Mouse (Mus musculus): ENCODE data around the gene Samsn1.

Gene Samsn1

DNA sequence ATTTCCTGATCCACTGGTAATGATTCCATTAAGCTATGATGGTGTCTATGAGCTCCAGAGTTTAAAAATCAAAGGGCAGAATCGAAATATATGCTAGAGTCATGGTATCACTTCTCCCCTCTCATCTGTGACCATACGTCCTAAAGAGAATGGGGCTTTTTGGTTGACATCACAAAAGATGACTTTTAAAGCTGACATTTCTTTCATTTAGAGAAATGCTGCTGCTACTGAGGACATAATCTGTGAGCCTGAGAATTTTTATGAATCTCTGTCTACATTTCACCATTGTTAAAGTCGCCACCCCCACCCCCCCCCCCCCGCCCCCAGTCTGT is 91.9 kb downstream of the Samsn1 start:
- no peak for DNase-seq

- DNase-seq = no peak
Observed at GRCm38 (mm10) chr16:75929536-75930221, 92.4 kb downstream of the Samsn1 start.

DNA sequence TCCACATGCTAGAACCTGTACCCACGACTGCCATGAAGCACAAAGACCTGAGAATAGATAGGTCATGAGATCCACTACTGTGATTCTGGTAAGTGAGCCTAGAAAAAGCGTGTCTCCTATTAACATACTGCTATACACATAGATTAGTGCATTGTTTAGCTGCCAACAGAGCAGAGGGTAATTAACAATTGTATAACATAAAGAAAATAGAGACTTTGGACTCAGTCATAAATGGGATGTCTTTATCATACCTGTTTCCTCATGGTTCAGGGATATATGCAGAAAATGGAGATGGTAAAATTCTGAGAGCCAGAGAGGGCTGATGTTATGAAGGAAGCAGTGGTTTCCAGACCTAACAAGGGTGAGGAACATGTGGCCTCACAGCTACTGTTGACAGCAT is 95.6 kb downstream of the Samsn1 start:
- DNase-seq = no peak

- no peak for DNase-seq
Observed at GRCm38 (mm10) chr16:75920870-75921269, 101.2 kb downstream of the Samsn1 start.

DNA sequence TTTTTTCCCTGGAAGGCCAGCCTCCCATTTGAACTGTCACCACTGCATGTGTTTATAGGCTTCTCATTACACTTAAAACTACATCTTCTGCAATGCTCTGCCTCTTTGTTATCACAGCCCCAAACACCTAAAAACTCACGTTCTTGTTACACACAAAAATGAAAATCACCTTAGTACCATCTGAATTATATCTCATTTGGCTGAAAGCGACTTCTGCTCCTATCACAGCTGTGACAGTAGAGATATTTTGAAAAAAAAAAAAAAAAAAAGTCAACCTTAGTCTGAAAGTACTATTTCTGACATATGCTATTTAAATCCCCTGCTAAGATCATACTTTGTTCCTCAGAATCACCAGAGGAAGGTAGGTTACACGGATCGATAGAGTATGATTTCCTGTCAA is 102.8 kb downstream of the Samsn1 start:
- DNase-seq = no peak

DNA sequence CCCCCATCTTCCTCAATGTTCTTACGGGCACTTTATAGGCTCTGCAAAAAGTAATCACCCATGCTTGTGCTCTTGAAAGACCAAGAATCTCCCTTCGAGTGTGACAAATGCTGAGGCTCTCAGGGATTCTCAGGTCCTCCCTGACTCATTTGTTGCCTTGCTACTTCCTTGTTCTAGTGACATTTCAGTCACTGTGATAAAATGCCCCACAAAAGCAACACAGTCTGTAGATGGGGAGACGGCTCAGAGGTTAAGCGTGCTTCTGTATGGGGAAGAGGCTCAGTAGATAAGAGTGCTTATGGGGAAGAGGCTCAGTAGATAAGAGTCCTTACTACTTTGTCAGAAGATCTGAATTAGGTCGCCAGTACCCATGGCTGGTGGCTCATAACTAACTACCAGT is 104.4 kb downstream of the Samsn1 start:
- peak; percentile 45 for DNase-seq

GRCm38 (mm10) chr16:75912051-75912450 is 110.0 kb downstream of the Samsn1 start:
- no peak for DNase-seq

GRCm38 (mm10) chr16:75908635-75909494 is 113.2 kb downstream of the Samsn1 start:
- DNase-seq = peak; percentile 72

DNA sequence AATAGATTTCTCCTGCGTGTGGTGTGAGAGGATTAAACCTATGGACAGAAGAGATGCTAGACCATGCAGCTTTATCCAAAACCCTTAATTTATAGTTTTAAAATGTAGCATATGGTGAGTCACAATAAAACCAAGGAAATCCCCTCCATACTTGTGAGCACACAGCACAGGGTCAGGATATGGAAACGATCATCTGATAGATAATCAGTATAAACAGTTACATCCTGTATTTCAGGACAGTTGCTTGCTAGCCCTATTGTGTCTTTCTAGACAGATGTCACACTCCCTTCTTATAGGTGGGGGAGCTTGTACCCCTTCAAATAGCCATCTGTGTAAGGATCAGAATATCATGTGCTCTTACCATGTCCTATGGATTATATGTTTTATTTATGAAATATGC is 115.3 kb downstream of the Samsn1 start:
- no peak for DNase-seq

GRCm38 (mm10) chr16:75906260-75906659 is 115.8 kb downstream of the Samsn1 start:
- DNase-seq = no peak

- no peak for DNase-seq
Observed at GRCm38 (mm10) chr16:75905324-75905723, 116.8 kb downstream of the Samsn1 start.

GRCm38 (mm10) chr16:75904072-75904471 is 118.0 kb downstream of the Samsn1 start:
- no peak for DNase-seq

DNA sequence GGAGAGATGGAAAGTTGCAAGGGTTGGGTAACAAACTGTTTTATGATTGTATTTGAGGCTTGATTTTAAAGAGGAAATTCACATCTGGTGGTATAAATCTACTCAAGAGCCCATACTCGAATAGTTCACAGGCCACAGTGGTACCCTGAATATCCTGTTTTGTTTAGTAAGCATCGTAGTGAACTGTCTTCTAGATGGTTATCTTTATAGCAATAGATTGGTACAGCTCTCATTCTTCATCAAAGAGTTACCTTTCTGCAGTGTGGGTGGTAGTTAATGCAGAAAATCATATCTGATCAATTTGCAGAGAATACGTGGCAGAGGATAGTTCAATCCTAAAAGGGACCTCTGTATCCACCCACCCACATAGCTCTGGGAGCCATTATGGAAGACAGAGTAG is 119.1 kb downstream of the Samsn1 start:
- DNase-seq = no peak

DNA sequence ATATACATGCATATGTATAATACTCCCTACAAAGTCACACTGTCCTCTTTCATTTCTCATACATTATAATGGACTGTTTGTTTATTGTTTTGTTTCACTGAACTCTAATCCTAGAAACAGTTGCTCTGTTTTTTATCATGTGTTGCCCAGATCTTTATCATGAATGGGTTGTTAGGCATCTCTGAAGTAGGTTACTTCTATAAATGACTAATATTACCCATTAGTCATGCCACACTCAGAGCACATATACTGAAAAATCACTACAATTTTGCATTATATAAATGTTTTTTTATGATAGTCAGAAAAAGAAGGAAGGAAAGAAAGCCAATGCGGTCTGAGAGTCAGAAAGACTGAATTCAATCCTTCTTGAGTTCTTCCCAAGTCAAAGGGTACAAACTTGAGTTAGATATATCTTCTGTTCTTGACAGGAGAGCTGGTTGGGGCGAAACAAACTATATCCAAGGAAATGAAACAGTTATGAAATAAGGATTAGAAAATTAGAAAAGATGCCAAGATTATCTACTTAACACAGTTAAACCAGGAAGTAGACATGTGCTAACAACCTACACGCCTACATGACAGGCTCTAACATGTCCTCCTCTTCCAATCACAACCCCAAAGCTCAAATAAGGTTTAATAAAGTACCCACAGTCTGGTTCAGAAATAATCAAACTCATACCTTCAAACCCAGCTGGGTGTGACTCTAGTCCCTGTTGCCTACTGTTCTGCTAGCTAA is 122.0 kb downstream of the Samsn1 start:
- DNase-seq = no peak

DNA sequence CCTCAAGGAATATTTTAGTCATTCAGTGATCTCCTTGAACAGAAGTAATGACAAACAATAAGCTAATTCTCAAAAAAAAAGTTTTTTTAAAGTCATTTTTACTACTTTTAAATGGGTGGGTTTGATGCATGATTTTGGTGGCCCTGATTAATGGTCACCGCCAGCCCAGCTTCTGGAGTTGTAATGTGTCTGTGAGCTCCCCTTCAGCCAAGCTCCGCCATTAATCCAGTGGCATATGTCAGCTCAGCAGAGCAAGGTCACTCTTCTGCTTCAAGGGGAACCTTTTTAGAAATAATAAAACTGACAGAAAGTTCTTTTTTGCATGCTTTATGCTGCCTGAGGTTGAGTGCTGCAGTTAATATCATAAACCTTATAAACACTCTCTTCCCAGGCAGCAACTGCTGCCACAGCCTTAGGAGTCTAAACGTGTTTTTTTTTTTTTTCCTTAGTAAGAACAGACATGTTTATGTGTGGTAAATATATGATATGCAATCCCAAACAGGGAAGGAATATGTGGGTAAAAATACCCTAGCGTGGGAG is 124.2 kb downstream of the Samsn1 start:
- DNase-seq = no peak

- DNase-seq = no peak
Observed at GRCm38 (mm10) chr16:75894263-75894901, 127.7 kb downstream of the Samsn1 start.

DNA sequence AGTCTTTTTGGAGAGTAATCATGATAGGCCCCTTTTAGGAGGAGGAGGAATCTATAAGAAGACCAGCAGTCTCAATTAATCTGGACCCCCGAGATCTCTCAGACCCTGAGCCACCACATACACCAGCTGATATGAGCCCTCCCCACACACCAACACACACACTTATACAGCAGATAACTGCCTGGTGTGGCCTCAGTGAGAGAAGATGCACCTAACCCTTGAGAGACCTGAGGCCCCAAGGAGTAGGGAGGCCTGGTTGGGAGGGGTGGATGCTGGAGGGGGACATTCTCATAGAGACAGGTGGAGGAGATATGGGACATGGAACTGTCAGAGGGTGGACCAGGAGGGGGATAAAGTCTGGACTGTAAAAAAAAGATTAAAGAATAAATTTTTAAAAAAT is 128.6 kb downstream of the Samsn1 start:
- peak; percentile 42 for DNase-seq

DNA sequence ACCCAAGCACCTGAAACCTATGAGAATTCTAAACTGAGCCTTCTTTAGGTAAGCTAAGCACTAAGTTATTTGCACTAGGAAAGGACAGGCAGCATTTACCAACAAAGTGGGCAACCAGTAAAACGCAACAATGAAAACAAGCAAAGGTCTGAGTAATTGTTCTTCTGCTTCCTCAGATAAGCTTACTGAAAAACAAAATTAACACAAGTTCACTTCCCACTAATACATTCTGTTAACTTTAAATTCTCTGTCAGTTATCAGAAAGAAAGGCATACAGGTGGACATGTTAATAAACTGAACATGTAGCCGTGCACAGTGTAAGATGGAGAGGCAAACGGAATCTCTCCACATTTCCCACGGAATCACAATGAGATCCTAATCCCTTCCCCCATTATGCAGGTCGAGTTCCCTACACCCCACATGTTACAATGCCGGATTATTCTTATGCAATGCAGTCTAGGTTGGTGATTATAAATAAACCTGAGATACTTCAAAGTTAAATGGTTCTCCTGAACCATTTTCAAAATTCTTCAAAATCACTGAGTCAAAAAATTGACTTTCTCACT is 132.9 kb downstream of the Samsn1 start:
- no peak for DNase-seq

- peak; percentile 26 for DNase-seq
Observed at GRCm38 (mm10) chr16:75887203-75887602, 134.9 kb downstream of the Samsn1 start.

- DNase-seq = no peak
Observed at GRCm38 (mm10) chr16:75878885-75879284, 143.2 kb downstream of the Samsn1 start.

DNA sequence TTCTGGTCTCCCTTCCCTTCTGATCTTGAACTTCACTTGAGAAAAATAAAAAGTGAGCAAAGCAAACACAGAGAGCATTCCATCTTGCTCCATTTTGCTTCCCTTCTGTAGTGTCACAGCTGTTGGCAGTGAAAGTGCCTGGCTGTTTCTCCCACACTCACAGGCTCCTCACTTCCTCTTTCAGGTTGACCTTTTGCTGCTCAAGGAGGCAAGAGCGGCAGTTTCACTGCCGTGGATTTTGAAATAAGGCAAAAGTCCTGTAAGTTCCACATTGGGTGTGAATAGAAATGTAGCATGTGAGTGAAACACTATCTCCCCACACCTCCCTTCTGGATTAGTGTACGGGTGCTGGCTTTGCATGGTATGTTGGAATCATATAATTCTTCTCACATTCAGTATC is 144.9 kb downstream of the Samsn1 start:
- peak; percentile 16 for DNase-seq

GRCm38 (mm10) chr16:75875896-75876295 is 146.2 kb downstream of the Samsn1 start:
- no peak for DNase-seq

DNA sequence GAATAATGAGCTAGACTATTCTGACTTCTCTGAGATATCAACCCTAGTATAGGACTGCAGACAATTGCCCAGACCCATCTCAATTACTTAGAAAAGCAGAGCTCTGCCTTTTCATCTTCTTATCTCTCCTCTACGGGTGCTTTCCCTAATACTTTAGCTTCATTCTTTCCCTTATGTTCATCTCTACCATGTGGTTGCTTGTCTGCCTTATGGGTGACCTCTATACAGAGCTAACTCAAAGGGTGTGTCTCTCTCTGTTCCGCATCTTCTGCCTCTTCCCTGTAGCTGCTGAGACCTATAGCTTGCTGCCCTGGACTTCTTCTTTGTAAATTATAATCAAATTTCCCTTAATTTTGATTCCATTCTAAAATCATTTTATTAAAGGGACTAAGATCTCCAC is 147.6 kb downstream of the Samsn1 start:
- no peak for DNase-seq

All from liver (tissue).